Mouse (Mus musculus): ENCODE measurements around the gene Gm10382. TPM values are rescaled to one million over a fixed set of nuclear protein-coding genes. Genes with fewer than 3 reads are reported as not detected.
"Not testable (repeated sequence)": the region's sequence is repeated elsewhere in the genome, so short reads cannot be mapped to it uniquely, and the experiment has no call there.

Gm10382 gene
- polyA plus RNA-seq, 1 experiment from 2014 or later, result not detected

DNA sequence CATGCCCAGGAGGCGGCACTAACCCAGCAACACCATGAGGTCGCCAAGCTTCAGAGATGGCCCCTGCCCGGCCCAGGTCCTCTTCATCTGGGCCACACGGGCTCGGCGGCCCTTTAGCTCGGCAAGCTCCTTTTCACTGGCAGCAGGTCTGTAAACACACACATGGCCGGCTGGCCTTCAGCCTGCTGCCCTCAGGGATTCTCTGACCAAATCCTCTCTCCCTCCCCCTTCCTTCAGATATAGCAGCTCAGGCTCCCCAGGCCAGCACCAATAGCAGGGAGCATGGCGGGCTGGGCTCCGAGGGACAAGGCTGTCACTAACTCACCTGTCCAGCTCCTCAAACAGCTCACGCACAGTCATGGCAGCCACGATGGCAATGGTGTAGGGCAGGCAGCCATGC is 29.5 kb downstream of the Gm10382 start:
- Histone ChIP-seq H3K36me3 (ENCODE audit: control insufficient read depth, insufficient read depth, low read length) (peaks cover 43% of the 10 kb centered on the region), H3K9ac (ENCODE audit: low read length) (no peak overlapping the region), H3K27ac (ENCODE audit: low read depth, low read length) (no peak overlapping the region), H3K4me3 (ENCODE audit: low read depth, low read length) (no peak overlapping the region), H3K9me3 (ENCODE audit: control insufficient read depth, low read length) (no peaks in the 10 kb centered on the region), H3K27me3 (ENCODE audit: control insufficient read depth, insufficient read depth, low read length) (no peaks in the 10 kb centered on the region), H3K4me1 (ENCODE audit: control insufficient read depth, insufficient read depth, low read length) (no peaks in the 10 kb centered on the region), H3K4me2 (ENCODE audit: low read depth) (no peak overlapping the region)
- DNase-seq (ENCODE audit: low spot score), result no peak
- 89% methylated on average over 12 of the region's 12 CpGs for WGBS
- ATAC-seq (ENCODE audit: insufficient read depth, low FRiP score, low TSS enrichment), result no peak

- H3K9me3 ChIP-seq (ENCODE audit: control insufficient read depth, low read length), result no peaks in the 10 kb centered on the region
- no peak overlapping the region for H3K4me3 ChIP-seq (ENCODE audit: low read depth, low read length)
- peaks cover 43% of the 10 kb centered on the region for H3K36me3 ChIP-seq (ENCODE audit: control insufficient read depth, insufficient read depth, low read length)
- H3K27ac ChIP-seq (ENCODE audit: low read depth, low read length), result no peak overlapping the region
- no peak overlapping the region for H3K4me2 ChIP-seq (ENCODE audit: low read depth)
- DNase-seq (ENCODE audit: low spot score) (no peak), ATAC-seq (ENCODE audit: insufficient read depth, low FRiP score, low TSS enrichment) (no peak)
- H3K4me1 ChIP-seq (ENCODE audit: control insufficient read depth, insufficient read depth, low read length), result no peaks in the 10 kb centered on the region
- no peak overlapping the region for H3K9ac ChIP-seq (ENCODE audit: low read length)
- no peaks in the 10 kb centered on the region for H3K27me3 ChIP-seq (ENCODE audit: control insufficient read depth, insufficient read depth, low read length)
- WGBS, result 88% methylated on average over 11 of the region's 11 CpGs
Measured at GRCm38 (mm10) chr5:125419124-125419523, 30.0 kb downstream of the Gm10382 start.

DNA sequence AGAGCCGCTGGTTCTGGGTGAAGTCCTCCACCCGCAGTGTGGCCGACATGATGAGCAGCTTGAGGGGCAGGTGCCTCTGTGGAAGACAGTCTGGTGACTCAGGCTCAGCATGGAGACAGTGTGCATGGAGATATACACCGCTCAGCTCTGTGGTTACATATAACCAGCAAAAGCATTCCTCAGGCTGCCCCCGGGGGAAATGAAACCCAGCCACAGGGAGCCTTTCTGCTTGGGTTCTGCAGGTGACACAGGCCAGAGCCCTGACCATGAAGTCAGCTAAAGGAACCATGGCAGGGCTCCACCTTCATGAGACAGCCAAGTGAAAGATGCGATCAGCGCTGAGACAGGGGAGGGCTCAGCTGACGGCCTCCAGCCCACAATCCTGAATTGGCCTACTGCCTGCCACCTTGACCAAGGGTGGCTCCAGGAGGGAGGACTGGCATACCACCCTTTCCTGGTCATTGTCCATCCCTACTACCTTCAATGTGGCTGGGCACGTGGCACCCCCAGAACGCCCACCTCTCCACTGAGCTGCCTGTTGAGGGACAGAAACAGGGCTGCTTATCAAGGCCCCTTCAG is 36.7 kb downstream of the Gm10382 start:
- Histone ChIP-seq H3K9me3 (ENCODE audit: control insufficient read depth, low read length) (no peaks in the 10 kb centered on the region), H3K4me2 (ENCODE audit: low read depth) (no peak overlapping the region), H3K4me3 (ENCODE audit: low read depth, low read length) (no peak overlapping the region), H3K27ac (ENCODE audit: low read depth, low read length) (no peak overlapping the region), H3K36me3 (ENCODE audit: control insufficient read depth, insufficient read depth, low read length) (peaks cover 49% of the 10 kb centered on the region), H3K9ac (ENCODE audit: low read length) (no peak overlapping the region), H3K27me3 (ENCODE audit: control insufficient read depth, insufficient read depth, low read length) (no peaks in the 10 kb centered on the region), H3K4me1 (ENCODE audit: control insufficient read depth, insufficient read depth, low read length) (no peaks in the 10 kb centered on the region)
- ATAC-seq (ENCODE audit: insufficient read depth, low FRiP score, low TSS enrichment), result no peak
- 92% methylated on average over 10 of the region's 10 CpGs for WGBS
- no peak for DNase-seq (ENCODE audit: low spot score)

DNA sequence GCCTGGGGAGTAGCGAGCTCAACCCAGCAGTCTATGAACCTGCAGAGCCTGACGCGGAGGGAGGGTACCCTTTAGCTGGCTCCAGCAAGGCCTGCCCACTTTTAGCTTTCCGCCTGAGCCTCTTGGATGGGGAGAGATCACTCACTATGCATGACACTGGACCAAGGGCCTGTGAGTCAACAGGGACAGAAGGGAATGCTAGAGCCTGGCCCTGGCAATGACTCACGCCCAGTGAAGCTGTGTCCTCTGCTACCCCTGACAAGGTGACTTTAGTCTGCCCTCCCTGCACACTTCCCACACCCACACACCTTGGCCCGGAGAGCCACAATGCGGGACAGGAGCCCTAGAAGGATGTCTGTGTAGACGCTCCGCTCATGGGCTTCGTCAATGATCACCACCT is 37.2 kb downstream of the Gm10382 start:
- no peak overlapping the region for H3K4me2 ChIP-seq (ENCODE audit: low read depth)
- no peak overlapping the region for H3K27ac ChIP-seq (ENCODE audit: low read depth, low read length)
- H3K9me3 ChIP-seq (ENCODE audit: control insufficient read depth, low read length), result no peaks in the 10 kb centered on the region
- no peaks in the 10 kb centered on the region for H3K27me3 ChIP-seq (ENCODE audit: control insufficient read depth, insufficient read depth, low read length)
- DNase-seq (ENCODE audit: low spot score), result no peak
- no peak overlapping the region for H3K9ac ChIP-seq (ENCODE audit: low read length)
- H3K36me3 ChIP-seq (ENCODE audit: control insufficient read depth, insufficient read depth, low read length), result peaks cover 48% of the 10 kb centered on the region
- 96% methylated on average over 10 of the region's 10 CpGs for WGBS
- H3K4me3 ChIP-seq (ENCODE audit: low read depth, low read length), result no peak overlapping the region
- no peaks in the 10 kb centered on the region for H3K4me1 ChIP-seq (ENCODE audit: control insufficient read depth, insufficient read depth, low read length)
- no peak for ATAC-seq (ENCODE audit: insufficient read depth, low FRiP score, low TSS enrichment)

DNA sequence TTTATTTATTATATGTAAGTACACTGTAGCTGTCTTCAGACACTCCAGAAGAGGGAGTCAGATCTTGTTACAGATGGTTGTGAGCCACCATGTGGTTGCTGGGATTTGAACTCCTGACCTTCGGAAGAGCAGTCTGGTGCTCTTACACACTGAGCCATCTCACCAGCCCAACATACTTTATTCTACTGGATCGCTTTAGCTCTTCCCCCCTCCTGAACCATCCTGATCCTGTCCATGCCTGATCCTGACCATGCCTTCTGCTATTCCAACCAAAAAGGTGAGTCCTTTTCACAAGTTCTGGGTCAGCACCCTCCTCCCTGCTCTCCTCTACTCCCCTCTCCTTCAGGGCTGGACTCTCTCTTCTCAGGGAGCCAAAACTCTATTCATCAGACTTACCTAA is 43.2 kb downstream of the Gm10382 start:
- H3K27ac ChIP-seq (ENCODE audit: low read depth, low read length); H3K9me3 ChIP-seq (ENCODE audit: control insufficient read depth, low read length); H3K4me1 ChIP-seq (ENCODE audit: control insufficient read depth, insufficient read depth, low read length); H3K4me2 ChIP-seq (ENCODE audit: low read depth); H3K9ac ChIP-seq (ENCODE audit: low read length); DNase-seq (ENCODE audit: low spot score); H3K4me3 ChIP-seq (ENCODE audit: low read depth, low read length); H3K27me3 ChIP-seq (ENCODE audit: control insufficient read depth, insufficient read depth, low read length); ATAC-seq (ENCODE audit: insufficient read depth, low FRiP score, low TSS enrichment): not testable (repeated sequence)
- peaks cover 18% of the 10 kb centered on the region for H3K36me3 ChIP-seq (ENCODE audit: control insufficient read depth, insufficient read depth, low read length)
- WGBS, result 93% methylated on average over 2 of the region's 2 CpGs

- peak within 1 kb of the TSS; percentile 86 for H3K9ac ChIP-seq (ENCODE audit: low read length)
- under 1% methylated on average over 46 of the region's 46 CpGs for WGBS
- H3K4me2 ChIP-seq (ENCODE audit: low read depth), result peak within 1 kb of the TSS; percentile 96
- DNase-seq (ENCODE audit: low spot score) (peak; percentile 95), ATAC-seq (ENCODE audit: insufficient read depth, low FRiP score, low TSS enrichment) (peak; percentile 95)
- no peaks in the 10 kb centered on the region for H3K9me3 ChIP-seq (ENCODE audit: control insufficient read depth, low read length)
- H3K4me1 ChIP-seq (ENCODE audit: control insufficient read depth, insufficient read depth, low read length), result peaks cover 8% of the 10 kb centered on the region
- H3K36me3 ChIP-seq (ENCODE audit: control insufficient read depth, insufficient read depth, low read length), result peaks cover 15% of the 10 kb centered on the region
- no peaks in the 10 kb centered on the region for H3K27me3 ChIP-seq (ENCODE audit: control insufficient read depth, insufficient read depth, low read length)
- H3K27ac ChIP-seq (ENCODE audit: low read depth, low read length), result 0 out of 2 replicates have a peak within 1 kb of the TSS, but pooled peaks have one; percentile 39
- peak within 1 kb of the TSS; percentile 85 for H3K4me3 ChIP-seq (ENCODE audit: low read depth, low read length)
Measured at GRCm38 (mm10) chr5:125433793-125434337, 44.7 kb downstream of the Gm10382 start, which contains the start of gene Dhx37. Gene Dhx37, minus strand, starts transcription at chr5:125434121.

DNA sequence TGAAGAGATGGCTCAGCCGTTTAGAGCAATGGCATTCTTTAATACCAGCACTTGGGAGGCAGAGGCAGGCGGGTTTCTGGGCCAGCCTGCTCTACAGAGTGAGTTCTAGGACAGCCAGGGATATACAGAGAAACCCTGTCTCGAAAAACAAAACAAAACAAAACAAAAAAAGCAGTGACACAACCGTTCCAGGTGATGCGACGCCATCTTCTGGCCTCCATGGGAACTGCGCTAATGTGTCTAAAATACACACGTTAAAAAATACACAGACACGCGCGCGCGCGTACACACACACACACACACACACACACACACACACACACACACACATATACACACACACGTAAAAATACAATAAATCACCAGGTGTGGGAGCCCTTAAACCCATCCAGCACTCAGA is 45.2 kb downstream of the Gm10382 start:
- DNase-seq (ENCODE audit: low spot score); H3K4me2 ChIP-seq (ENCODE audit: low read depth); H3K9ac ChIP-seq (ENCODE audit: low read length); H3K9me3 ChIP-seq (ENCODE audit: control insufficient read depth, low read length); H3K4me1 ChIP-seq (ENCODE audit: control insufficient read depth, insufficient read depth, low read length); H3K4me3 ChIP-seq (ENCODE audit: low read depth, low read length); H3K27ac ChIP-seq (ENCODE audit: low read depth, low read length); H3K27me3 ChIP-seq (ENCODE audit: control insufficient read depth, insufficient read depth, low read length): not testable (repeated sequence)
- 53% methylated on average over 15 of the region's 15 CpGs for WGBS
- peak; percentile 45; the same call in 1 of the 2 replicates for ATAC-seq (ENCODE audit: insufficient read depth, low FRiP score, low TSS enrichment)
- H3K36me3 ChIP-seq (ENCODE audit: control insufficient read depth, insufficient read depth, low read length), result peaks cover 11% of the 10 kb centered on the region

Other genes with a start within 250 kb of the Gm10382 start
- gene Ncor2, start 210.1 kb upstream of the Gm10382 start, polyA plus RNA-seq (2014; fragmentation: Nextera tagmentation; extraction: Ambion mirVana), result 23.6 and 24.3 TPM in 2 replicates
- gene Scarb1, start 48.2 kb upstream of the Gm10382 start, polyA plus RNA-seq (2014; fragmentation: Nextera tagmentation; extraction: Ambion mirVana), result 22.2 and 28.3 TPM in 2 replicates
- gene Ubc, start 880 bp downstream of the Gm10382 start, polyA plus RNA-seq (2014; fragmentation: Nextera tagmentation; extraction: Ambion mirVana), result 1,090 and 1,143 TPM in 2 replicates
- gene Dhx37, start 44.8 kb downstream of the Gm10382 start, polyA plus RNA-seq (2014; fragmentation: Nextera tagmentation; extraction: Ambion mirVana), result 11.1 and 13.4 TPM in 2 replicates
- 33.7 and 38.0 TPM in 2 replicates for gene Bri3bp, start 52.2 kb downstream of the Gm10382 start, polyA plus RNA-seq (2014; fragmentation: Nextera tagmentation; extraction: Ambion mirVana)
- 50.3 and 65.1 TPM in 2 replicates for gene Aacs, start 86.5 kb downstream of the Gm10382 start, polyA plus RNA-seq (2014; fragmentation: Nextera tagmentation; extraction: Ambion mirVana)
- 1.4 and 1.5 TPM in 2 replicates for gene Tmem132b, start 142.5 kb downstream of the Gm10382 start, polyA plus RNA-seq (2014; fragmentation: Nextera tagmentation; extraction: Ambion mirVana)